Mouse (Mus musculus) kidney, embryonic 14.5 days (tissue): ENCODE results near the gene Ubqln1. TPM values are rescaled to one million over a fixed set of nuclear protein-coding genes. Genes with fewer than 3 reads are reported as not detected.

Experiments
- ATAC-seq: fragments of 200-750 bp; cut with Nextera tagmentation; 2 replicates; pipeline ENCODE4 v1.8.0; 2017; ENCODE audit warnings: moderate number of reproducible peaks, mild to moderate bottlenecking, moderate TSS enrichment, moderate library complexity; ENCODE audit not compliant: low FRiP score, low TSS enrichment
- H3K27ac ChIP-seq: fragments of 300-500 bp; sonication (generic); 2 replicates; pipeline ENCODE4 v1.5.1; 2014; ENCODE audit warnings: low read depth, mild to moderate bottlenecking, low read length, moderate library complexity, mixed read lengths
- H3K27me3 ChIP-seq: fragments of 300-500 bp; sonication (generic); 2 replicates; pipeline ENCODE4 v1.6.1; 2014; ENCODE audit warnings: mild to moderate bottlenecking, low read length; ENCODE audit not compliant: control insufficient read depth, insufficient read depth
- H3K36me3 ChIP-seq: fragments of 300-500 bp; sonication (generic); 2 replicates; pipeline ENCODE4 v1.6.1; 2014; ENCODE audit warnings: low read length, mixed read lengths; ENCODE audit not compliant: control insufficient read depth, insufficient read depth
- H3K4me1 ChIP-seq: fragments of 300-500 bp; sonication (generic); 2 replicates; pipeline ENCODE4 v1.6.1; 2014; ENCODE audit warnings: low read length, mixed read lengths; ENCODE audit not compliant: control insufficient read depth, insufficient read depth
- H3K4me2 ChIP-seq: fragments of 300-500 bp; sonication (generic); replicated peaks from 2 replicates; pipeline ENCODE4 v1.6.1; 2014; ENCODE audit warnings: low read depth, mild to moderate bottlenecking, low read length
- H3K4me3 ChIP-seq: fragments of 300-500 bp; sonication (generic); 2 replicates; pipeline ENCODE4 v1.5.1; 2014; ENCODE audit warnings: mild to moderate bottlenecking, low read length
- H3K9ac ChIP-seq: fragments of 300-500 bp; sonication (generic); 2 replicates; pipeline ENCODE4 v1.6.1; 2014; ENCODE audit warnings: low read depth, mild to moderate bottlenecking, low read length, moderate library complexity
- H3K9me3 ChIP-seq: fragments of 300-500 bp; sonication (generic); 2 replicates; pipeline ENCODE4 v1.6.1; 2016; ENCODE audit warnings: low read length; ENCODE audit not compliant: control insufficient read depth
- WGBS: fragments of 180-500 bp; shearing (Covaris S2); extraction: QIAGEN DNeasy Blood & Tissue Kit; methylation state at CpG from one replicate; pipeline ENCODE4 v1.1.7; 2014; 5-methylcytosine and 5-hydroxymethylcytosine counted together
- polyA plus RNA-seq: library from polyadenylated mRNA; unstranded; fragments of >200 nt; fragmentation: Nextera tagmentation; extraction: Ambion mirVana; gene quantifications from 2 replicates; pipeline ENCODE4 v1.2.1, GENCODE M21; 2014

Ubqln1 gene
- polyA plus RNA-seq, 1 experiment from 2014 or later: 98.7 TPM

- Histone ChIP-seq H3K27me3 (no peaks in the 10 kb centered on the region), H3K9ac (no peak overlapping the region), H3K27ac (no peak overlapping the region), H3K4me2 (no peak overlapping the region), H3K36me3 (peaks cover 58% of the 10 kb centered on the region), H3K4me3 (no peak overlapping the region), H3K4me1 (no peaks in the 10 kb centered on the region), H3K9me3 (no peaks in the 10 kb centered on the region)
- no peak for ATAC-seq
- 93% methylated on average over 3 of the region's 3 CpGs for WGBS
Measured at GRCm38 (mm10) chr13:58193221-58193620, 22.2 kb downstream of the Ubqln1 start.

GRCm38 (mm10) chr13:58192146-58192545, 23.3 kb downstream of the Ubqln1 start:
- Histone ChIP-seq H3K9ac (no peak overlapping the region), H3K4me1 (no peaks in the 10 kb centered on the region), H3K9me3 (no peaks in the 10 kb centered on the region), H3K36me3 (peaks cover 54% of the 10 kb centered on the region), H3K4me2 (no peak overlapping the region), H3K27ac (no peak overlapping the region), H3K27me3 (no peaks in the 10 kb centered on the region), H3K4me3 (no peak overlapping the region)
- ATAC-seq: no peak
- 93% methylated on average over 6 of the region's 6 CpGs for WGBS

GRCm38 (mm10) chr13:58191516-58191915, 23.9 kb downstream of the Ubqln1 start:
- Histone ChIP-seq H3K4me2 (no peak overlapping the region), H3K9ac (no peak overlapping the region), H3K36me3 (peaks cover 58% of the 10 kb centered on the region), H3K27me3 (no peaks in the 10 kb centered on the region), H3K4me1 (no peaks in the 10 kb centered on the region), H3K4me3 (no peak overlapping the region), H3K27ac (no peak overlapping the region), H3K9me3 (no peaks in the 10 kb centered on the region)
- ATAC-seq: no peak
- WGBS: 99% methylated on average over 14 of the region's 14 CpGs

- Histone ChIP-seq H3K27me3 (no peaks in the 10 kb centered on the region), H3K36me3 (peaks cover 47% of the 10 kb centered on the region)
Measured at GRCm38 (mm10) chr13:58189473-58189872, 26.0 kb downstream of the Ubqln1 start.

GRCm38 (mm10) chr13:58188412-58188811, 27.0 kb downstream of the Ubqln1 start:
- no peak overlapping the region for H3K4me3 ChIP-seq
- no peaks in the 10 kb centered on the region for H3K9me3 ChIP-seq
- H3K4me1 ChIP-seq: no peaks in the 10 kb centered on the region
- peak; percentile 24; the same call in 1 of the 2 replicates for ATAC-seq
- H3K4me2 ChIP-seq: no peak overlapping the region
- H3K27ac ChIP-seq: no peak overlapping the region
- peaks cover 42% of the 10 kb centered on the region for H3K36me3 ChIP-seq
- WGBS: 66% methylated on average over 4 of the region's 4 CpGs
- no peak overlapping the region for H3K9ac ChIP-seq
- H3K27me3 ChIP-seq: no peaks in the 10 kb centered on the region

More at GRCm38 (mm10) chr13:58189473-58189872, 26.0 kb downstream of the Ubqln1 start:
- no peaks in the 10 kb centered on the region for H3K4me1 ChIP-seq
- no peak overlapping the region for H3K27ac ChIP-seq
- no peak overlapping the region for H3K4me3 ChIP-seq
- WGBS: 62% methylated on average over 5 of the region's 5 CpGs
- H3K9me3 ChIP-seq: no peaks in the 10 kb centered on the region
- no peak overlapping the region for H3K4me2 ChIP-seq
- no peak for ATAC-seq
- no peak overlapping the region for H3K9ac ChIP-seq

DNA sequence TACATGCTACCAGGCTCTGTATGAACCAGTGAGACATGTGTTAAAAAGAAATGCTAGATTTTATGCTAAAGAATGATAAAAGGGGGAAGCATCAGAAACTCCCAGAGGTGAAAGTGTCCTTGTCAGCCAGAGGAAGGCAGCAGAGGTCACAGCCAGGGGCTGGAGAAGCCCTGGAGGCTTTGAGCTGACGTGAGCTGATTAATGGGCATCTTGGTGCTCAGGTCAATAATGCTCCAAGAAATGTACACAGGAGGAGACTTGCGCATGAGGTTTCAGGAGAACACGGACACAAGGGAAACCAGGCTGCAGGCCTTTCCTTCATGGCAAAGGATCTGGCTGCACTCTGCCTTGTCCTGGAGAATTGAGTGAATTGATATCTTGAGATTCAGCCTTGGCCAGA, 27.7 kb downstream of the Ubqln1 start:
- ATAC-seq: no peak
- WGBS: 94% methylated on average over 3 of the region's 3 CpGs

DNA sequence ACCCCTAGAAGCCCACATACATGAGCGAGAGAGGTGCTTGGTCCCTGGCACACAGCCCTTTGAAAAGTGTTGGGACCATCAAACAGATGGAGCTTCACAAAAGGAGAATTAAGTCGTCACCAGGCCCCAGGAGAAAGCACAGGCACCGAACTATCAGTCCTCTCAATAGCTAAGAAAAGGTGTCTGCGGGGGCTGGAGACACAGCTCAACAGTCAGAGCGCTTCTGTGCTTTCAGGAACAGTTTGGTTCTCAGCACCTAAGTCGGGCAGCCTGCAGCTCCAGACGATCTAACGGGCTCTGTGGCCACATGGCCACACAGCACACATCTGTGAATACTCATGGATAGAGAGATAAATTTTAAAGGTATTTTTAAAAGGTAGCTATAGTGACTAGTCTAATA, 29.2 kb downstream of the Ubqln1 start:
- no peaks in the 10 kb centered on the region for H3K9me3 ChIP-seq
- no peaks in the 10 kb centered on the region for H3K27me3 ChIP-seq
- no peak overlapping the region for H3K27ac ChIP-seq
- no peak for ATAC-seq
- no peaks in the 10 kb centered on the region for H3K4me1 ChIP-seq
- H3K4me2 ChIP-seq: no peak overlapping the region
- no peak overlapping the region for H3K4me3 ChIP-seq
- peaks cover 41% of the 10 kb centered on the region for H3K36me3 ChIP-seq
- no peak overlapping the region for H3K9ac ChIP-seq
- WGBS: 83% methylated on average over 8 of the region's 8 CpGs

More for the DNA sequence above, 27.7 kb downstream of the Ubqln1 start:
- no peaks in the 10 kb centered on the region for H3K27me3 ChIP-seq
- H3K4me3 ChIP-seq: no peak overlapping the region
- no peaks in the 10 kb centered on the region for H3K4me1 ChIP-seq
- no peak overlapping the region for H3K9ac ChIP-seq
- H3K9me3 ChIP-seq: no peaks in the 10 kb centered on the region
- H3K27ac ChIP-seq: no peak overlapping the region
- H3K4me2 ChIP-seq: no peak overlapping the region
- H3K36me3 ChIP-seq: peaks cover 48% of the 10 kb centered on the region

DNA sequence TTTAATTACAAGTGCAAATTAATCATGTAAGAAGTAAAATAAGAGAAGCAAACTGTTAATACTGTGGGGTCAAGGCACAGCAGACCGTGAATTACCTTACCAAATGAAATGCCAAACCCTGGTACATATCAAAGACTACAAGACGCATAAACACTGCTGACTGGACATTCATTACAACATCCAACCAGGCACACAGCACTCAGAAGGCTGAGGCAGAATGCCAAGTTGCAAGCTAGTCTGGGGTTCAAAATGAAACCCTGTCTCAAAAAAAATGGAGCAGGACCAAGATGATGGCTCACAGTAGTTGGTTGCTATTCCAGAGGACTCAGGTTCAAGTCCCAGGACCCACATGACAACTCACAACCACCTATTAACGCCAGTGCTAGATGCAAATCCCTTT, 31.3 kb downstream of the Ubqln1 start:
- H3K27ac ChIP-seq: no peak overlapping the region
- no peaks in the 10 kb centered on the region for H3K9me3 ChIP-seq
- no peak overlapping the region for H3K4me2 ChIP-seq
- H3K9ac ChIP-seq: no peak overlapping the region
- no peak for ATAC-seq
- no peak overlapping the region for H3K4me3 ChIP-seq
- H3K4me1 ChIP-seq: no peaks in the 10 kb centered on the region
- peaks cover 43% of the 10 kb centered on the region for H3K36me3 ChIP-seq
- 82% methylated on average over 3 of the region's 3 CpGs for WGBS
- H3K27me3 ChIP-seq: no peaks in the 10 kb centered on the region

GRCm38 (mm10) chr13:58181607-58182551, 33.6 kb downstream of the Ubqln1 start:
- Histone ChIP-seq H3K27ac (0 out of 2 replicates have a peak overlapping the region, but pooled peaks have one; percentile 32), H3K4me1 (no peaks in the 10 kb centered on the region), H3K4me3 (no peak overlapping the region), H3K36me3 (peaks cover 48% of the 10 kb centered on the region), H3K9me3 (no peaks in the 10 kb centered on the region), H3K27me3 (no peaks in the 10 kb centered on the region), H3K4me2 (no peak overlapping the region), H3K9ac (no peak overlapping the region)
- ATAC-seq: no peak
- 63% methylated on average over 14 of the region's 14 CpGs for WGBS
